Mouse (Mus musculus) olfactory bulb, adult 2 months (tissue): ENCODE data around the gene Rnf20.

ENCODE experiments used
- CTCF ChIP-seq: fragments of 200-500 bp; IDR thresholded peaks from 2 replicates; pipeline ENCODE4 v1.5.1; 2012; ENCODE audit warnings: low read depth, mild to moderate bottlenecking, low read length, moderate library complexity; ENCODE audit not compliant: insufficient read depth
- POLR2A ChIP-seq: fragments of 200-500 bp; IDR thresholded peaks from 2 replicates; pipeline ENCODE4 v1.6.1; 2012; ENCODE audit warnings: mild to moderate bottlenecking, low read depth, low read length, moderate library complexity; ENCODE audit not compliant: insufficient read depth

GRCm38 (mm10) chr4:49583965-49584831 lies 47.6 kb upstream of the Rnf20 start:
- no peak for TF ChIP-seq CTCF
- TF ChIP-seq POLR2A, result no peak
